Mouse (Mus musculus): Measurements from ENCODE around the gene Fam207a. TPM values are rescaled to one million over a fixed set of nuclear protein-coding genes. Genes with fewer than 3 reads are reported as not detected.
A peak's percentile ranks its signal among the peaks of the same experiment; 100 is the strongest.

Fam207a gene
- polyA plus RNA-seq, 1 experiment from 2014 or later: 15.5 TPM

- no peaks in the 10 kb centered on the region for H3K9me3 ChIP-seq (ENCODE audit: low read length)
- 0 out of 2 replicates have a peak, but pooled peaks cover 3% of the 10 kb centered on the region for H3K4me1 ChIP-seq (ENCODE audit: insufficient read depth)
- ATAC-seq (no peak), DNase-seq (no peak)
- H3K9ac ChIP-seq (replicated peaks): no peak overlapping the region
- H3K27ac ChIP-seq (ENCODE audit: low read depth): no peak overlapping the region
- H3K4me3 ChIP-seq (ENCODE audit: low read depth, low read length): no peak overlapping the region
- H3K27me3 ChIP-seq (ENCODE audit: insufficient read depth, low read length): no peaks in the 10 kb centered on the region
- TF ChIP-seq CTCF (IDR thresholded peaks at IDR 0.05; ENCODE audit: low read depth): no peak
- no peak for TF ChIP-seq EP300 (IDR thresholded peaks at IDR 0.05; ENCODE audit: low read depth)
- H3K4me2 ChIP-seq (ENCODE audit: low read depth, low read length): no peak overlapping the region
- H3K36me3 ChIP-seq (replicated peaks; ENCODE audit: insufficient read depth, low read length): peaks cover 42% of the 10 kb centered on the region
- 84% methylated on average over 7 of the region's 7 CpGs for WGBS (ENCODE audit: insufficient replicate concordance)
These were observed 27.4 kb downstream of the Fam207a start for GRCm38 (mm10) chr10:77488168-77488567.

GRCm38 (mm10) chr10:77485786-77486185, 29.8 kb downstream of the Fam207a start:
- Histone ChIP-seq H3K27ac (ENCODE audit: low read depth) (no peak overlapping the region), H3K9me3 (ENCODE audit: low read length) (no peaks in the 10 kb centered on the region), H3K36me3 (replicated peaks; ENCODE audit: insufficient read depth, low read length) (peaks cover 38% of the 10 kb centered on the region), H3K4me2 (ENCODE audit: low read depth, low read length) (no peak overlapping the region), H3K4me3 (ENCODE audit: low read depth, low read length) (no peak overlapping the region), H3K27me3 (ENCODE audit: insufficient read depth, low read length) (no peaks in the 10 kb centered on the region), H3K9ac (replicated peaks) (no peak overlapping the region), H3K4me1 (ENCODE audit: insufficient read depth) (0 out of 2 replicates have a peak, but pooled peaks cover 3% of the 10 kb centered on the region)
- DNase-seq (no peak), ATAC-seq (no peak)
- 87% methylated on average over 3 of the region's 3 CpGs for WGBS (ENCODE audit: insufficient replicate concordance)
- TF ChIP-seq CTCF (IDR thresholded peaks at IDR 0.05; ENCODE audit: low read depth): no peak

DNA sequence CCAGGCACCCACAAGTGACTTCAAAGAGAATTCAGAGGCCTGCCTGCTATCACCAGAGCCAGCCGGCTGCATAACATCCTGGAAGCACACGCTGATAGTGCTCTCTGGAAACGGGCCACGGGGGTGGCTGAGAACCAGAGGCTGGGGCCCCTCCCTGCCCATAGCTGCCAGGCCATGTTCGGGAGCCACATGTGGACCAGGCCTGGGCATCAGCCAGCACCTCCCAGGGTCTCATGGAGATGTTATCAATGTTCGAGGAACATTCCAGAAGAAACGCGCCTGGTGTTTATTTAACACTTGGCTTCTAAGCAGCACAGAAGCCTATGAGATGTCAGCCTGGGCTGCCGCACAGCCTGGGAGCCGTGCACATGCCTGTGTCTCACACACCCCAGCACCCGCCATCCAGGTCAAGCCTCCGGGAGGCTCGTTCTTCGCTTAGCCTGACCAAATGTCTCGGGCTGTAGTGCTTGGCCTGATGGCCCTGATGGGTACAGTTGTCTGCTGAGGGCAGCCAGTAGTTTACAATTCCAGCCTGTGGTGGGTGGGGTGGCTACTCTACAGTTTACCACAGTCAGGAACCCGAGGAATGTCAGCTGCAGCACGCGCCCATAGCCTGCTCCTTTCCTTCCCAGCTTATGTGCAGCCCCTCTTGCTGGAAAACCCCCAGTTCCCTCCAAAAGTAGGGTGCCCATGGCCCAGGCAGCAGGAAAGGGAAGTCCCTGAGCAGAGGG, 31.2 kb downstream of the Fam207a start:
- H3K4me1 ChIP-seq (ENCODE audit: insufficient read depth): 0 out of 2 replicates have a peak, but pooled peaks cover 3% of the 10 kb centered on the region
- peaks cover 30% of the 10 kb centered on the region for H3K36me3 ChIP-seq (replicated peaks; ENCODE audit: insufficient read depth, low read length)
- no peak overlapping the region for H3K4me2 ChIP-seq (ENCODE audit: low read depth, low read length)
- 37% methylated on average over 18 of the region's 18 CpGs for WGBS (ENCODE audit: insufficient replicate concordance)
- ATAC-seq: peak; percentile 69
- H3K9ac ChIP-seq (replicated peaks): no peak overlapping the region
- no peaks in the 10 kb centered on the region for H3K27me3 ChIP-seq (ENCODE audit: insufficient read depth, low read length)
- no peaks in the 10 kb centered on the region for H3K9me3 ChIP-seq (ENCODE audit: low read length)
- no peak for TF ChIP-seq CTCF (IDR thresholded peaks at IDR 0.05; ENCODE audit: low read depth)
- TF ChIP-seq EP300 (IDR thresholded peaks at IDR 0.05; ENCODE audit: low read depth): peak; percentile 44; the same call in 1 of the 2 replicates
- no peak overlapping the region for H3K4me3 ChIP-seq (ENCODE audit: low read depth, low read length)
- peak; percentile 54 for DNase-seq
- H3K27ac ChIP-seq (ENCODE audit: low read depth): no peak overlapping the region

- no peaks in the 10 kb centered on the region for H3K27me3 ChIP-seq (ENCODE audit: insufficient read depth, low read length)
- no peak overlapping the region for H3K9ac ChIP-seq (replicated peaks)
- H3K27ac ChIP-seq (ENCODE audit: low read depth): no peak overlapping the region
- no peak overlapping the region for H3K4me3 ChIP-seq (ENCODE audit: low read depth, low read length)
- TF ChIP-seq CTCF (IDR thresholded peaks at IDR 0.05; ENCODE audit: low read depth): no peak
- no peak for TF ChIP-seq EP300 (IDR thresholded peaks at IDR 0.05; ENCODE audit: low read depth)
- H3K4me2 ChIP-seq (ENCODE audit: low read depth, low read length): no peak overlapping the region
- H3K9me3 ChIP-seq (ENCODE audit: low read length): no peaks in the 10 kb centered on the region
- DNase-seq (no peak), ATAC-seq (no peak)
- H3K4me1 ChIP-seq (ENCODE audit: insufficient read depth): 0 out of 2 replicates have a peak, but pooled peaks cover 3% of the 10 kb centered on the region
- peaks cover 7% of the 10 kb centered on the region for H3K36me3 ChIP-seq (replicated peaks; ENCODE audit: insufficient read depth, low read length)
These were observed 33.8 kb downstream of the Fam207a start for GRCm38 (mm10) chr10:77481814-77482213.

DNA sequence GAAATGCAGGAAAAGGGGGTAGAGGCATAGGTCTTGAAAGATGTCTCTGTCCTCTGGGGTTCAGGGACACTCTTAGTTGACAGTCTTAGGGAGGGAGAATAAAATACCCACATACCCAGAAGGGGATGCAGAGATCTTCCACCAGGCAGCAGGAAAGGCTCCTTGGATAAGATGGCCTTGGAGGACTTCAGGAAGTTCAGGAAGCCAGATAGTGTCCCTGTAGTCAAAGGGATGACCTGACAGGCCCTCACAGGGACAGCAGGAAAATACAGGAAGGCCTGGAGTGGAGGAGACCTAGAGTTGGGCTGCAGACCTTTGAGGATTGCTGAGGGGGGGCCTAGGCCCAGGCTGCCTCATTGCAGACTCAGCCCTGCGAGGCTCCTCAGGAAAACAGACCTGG, 35.6 kb downstream of the Fam207a start:
- no peaks in the 10 kb centered on the region for H3K9me3 ChIP-seq (ENCODE audit: low read length)
- H3K4me3 ChIP-seq (ENCODE audit: low read depth, low read length): no peak overlapping the region
- 72% methylated on average over 1 of the region's 1 CpGs for WGBS (ENCODE audit: insufficient replicate concordance)
- no peaks in the 10 kb centered on the region for H3K27me3 ChIP-seq (ENCODE audit: insufficient read depth, low read length)
- H3K27ac ChIP-seq (ENCODE audit: low read depth): no peak overlapping the region
- no peak for TF ChIP-seq CTCF (IDR thresholded peaks at IDR 0.05; ENCODE audit: low read depth)
- peak; percentile 39; the same call in 1 of the 2 replicates for TF ChIP-seq EP300 (IDR thresholded peaks at IDR 0.05; ENCODE audit: low read depth)
- peak; percentile 29; the same call in 1 of the 2 replicates for ATAC-seq
- no peak for DNase-seq
- H3K4me1 ChIP-seq (ENCODE audit: insufficient read depth): 0 out of 2 replicates have a peak, but pooled peaks cover 3% of the 10 kb centered on the region
- H3K9ac ChIP-seq (replicated peaks): no peak overlapping the region
- no peaks in the 10 kb centered on the region for H3K36me3 ChIP-seq (replicated peaks; ENCODE audit: insufficient read depth, low read length)
- H3K4me2 ChIP-seq (ENCODE audit: low read depth, low read length): no peak overlapping the region

GRCm38 (mm10) chr10:77476907-77477306, 38.7 kb downstream of the Fam207a start:
- Histone ChIP-seq H3K9me3 (ENCODE audit: low read length) (no peaks in the 10 kb centered on the region), H3K4me3 (ENCODE audit: low read depth, low read length) (no peak overlapping the region), H3K4me1 (ENCODE audit: insufficient read depth) (no peaks in the 10 kb centered on the region), H3K36me3 (replicated peaks; ENCODE audit: insufficient read depth, low read length) (no peaks in the 10 kb centered on the region), H3K9ac (replicated peaks) (no peak overlapping the region), H3K27me3 (ENCODE audit: insufficient read depth, low read length) (no peaks in the 10 kb centered on the region), H3K4me2 (ENCODE audit: low read depth, low read length) (no peak overlapping the region), H3K27ac (ENCODE audit: low read depth) (no peak overlapping the region)
- DNase-seq (no peak), ATAC-seq (no peak)
- 0 out of 2 replicates have a peak, but pooled peaks have one; percentile 20 for TF ChIP-seq EP300 (IDR thresholded peaks at IDR 0.05; ENCODE audit: low read depth)
- TF ChIP-seq CTCF (IDR thresholded peaks at IDR 0.05; ENCODE audit: low read depth): no peak
- 54% methylated on average over 3 of the region's 3 CpGs for WGBS (ENCODE audit: insufficient replicate concordance)

All from liver, postnatal 0 days (tissue).